Mouse (Mus musculus) cerebellum, postnatal 25 days (tissue): ENCODE data around the gene Chmp2a.
A peak's percentile ranks its signal among the peaks of the same experiment; 100 is the strongest.

Experiments used
- DNase-seq, 2 experiments: peaks; one replicate each; pipeline ENCODE4 v3.0.0; 2021; ENCODE audit warnings: mixed read lengths in 2 of 2

Gene Chmp2a

GRCm38 (mm10) chr7:13033451-13034147, 1.0 kb downstream of the Chmp2a start:
- peak in 1 of 2 experiments; percentile 21 for DNase-seq

- peak in 1 of 2 experiments; percentile 9 for DNase-seq
These were observed 2.1 kb downstream of the Chmp2a start for GRCm38 (mm10) chr7:13032541-13032940.

DNA sequence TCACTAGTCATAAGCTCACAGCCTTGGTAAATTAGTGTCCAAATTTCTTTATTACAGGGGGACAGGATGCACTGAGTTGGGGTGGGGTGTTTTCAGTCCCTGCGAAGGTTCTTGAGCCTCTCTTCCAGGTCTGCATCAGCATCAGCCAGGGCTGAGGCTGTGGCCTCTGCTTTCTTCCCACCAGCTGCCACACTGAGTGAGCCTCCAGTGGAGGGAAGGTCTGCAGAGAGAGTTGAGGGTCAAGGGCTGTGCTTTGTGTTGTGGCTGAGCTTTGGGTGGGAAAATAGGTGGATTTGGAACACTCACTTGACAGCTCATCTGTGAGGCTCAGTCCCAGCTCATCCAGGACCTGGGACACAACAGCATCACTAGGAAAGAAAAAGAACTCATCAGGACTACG, 2.6 kb downstream of the Chmp2a start:
- DNase-seq: no peak

DNA sequence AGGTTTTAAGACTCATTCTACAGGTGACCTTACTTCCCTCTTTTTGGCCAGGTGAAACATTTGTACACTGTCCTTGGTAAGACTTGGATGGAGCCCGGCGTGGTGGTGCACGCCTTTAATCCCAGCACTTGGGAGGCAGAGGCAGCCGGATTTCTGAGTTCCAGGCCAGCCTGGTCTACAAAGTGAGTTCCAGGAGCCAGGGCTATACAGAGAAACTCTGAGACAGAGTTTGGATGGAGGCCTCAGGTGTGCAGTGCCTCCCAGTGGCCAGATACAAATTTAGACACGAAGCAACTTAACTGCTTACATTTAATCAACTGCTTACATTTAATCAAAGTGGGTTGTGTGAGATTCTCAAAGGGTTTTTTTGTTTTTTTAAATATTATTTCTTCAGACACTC, 3.5 kb downstream of the Chmp2a start:
- DNase-seq: peak; percentile 18 to 45

- DNase-seq: no peak
These were observed 5.6 kb downstream of the Chmp2a start for GRCm38 (mm10) chr7:13028986-13029385.

- no peak for DNase-seq
These were observed 9.0 kb downstream of the Chmp2a start for GRCm38 (mm10) chr7:13025511-13026112.

DNA sequence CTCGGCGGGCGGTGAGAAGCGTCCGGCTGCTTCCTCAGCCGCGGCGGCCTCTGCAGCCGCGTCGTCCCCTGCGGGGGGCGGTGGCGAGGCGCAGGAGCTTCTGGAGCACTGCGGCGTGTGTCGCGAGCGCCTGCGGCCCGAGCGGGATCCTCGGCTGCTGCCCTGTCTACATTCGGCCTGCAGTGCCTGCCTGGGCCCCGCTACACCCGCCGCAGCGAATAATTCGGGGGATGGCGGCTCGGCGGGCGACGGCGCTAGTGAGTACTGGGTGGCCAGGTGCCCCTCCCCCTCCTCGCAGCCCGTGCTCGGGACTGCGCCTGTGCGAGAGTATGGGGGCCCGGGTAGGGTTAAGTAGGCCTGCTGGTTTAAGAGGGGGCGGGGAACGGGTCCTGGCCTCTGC, 9.8 kb downstream of the Chmp2a start:
- DNase-seq: peak; percentile 83 to 91

- peak; percentile 97 to 99 for DNase-seq
These were observed 10.5 kb downstream of the Chmp2a start for GRCm38 (mm10) chr7:13023928-13024731.

GRCm38 (mm10) chr7:13022773-13023535, 11.7 kb downstream of the Chmp2a start:
- DNase-seq: peak; percentile 38 to 64

- DNase-seq: no peak
These were observed 19.4 kb downstream of the Chmp2a start for GRCm38 (mm10) chr7:13015217-13015616.

- no peak for DNase-seq
These were observed 20.2 kb downstream of the Chmp2a start for GRCm38 (mm10) chr7:13014275-13014839.

GRCm38 (mm10) chr7:13013671-13014070, 20.9 kb downstream of the Chmp2a start:
- no peak for DNase-seq

DNA sequence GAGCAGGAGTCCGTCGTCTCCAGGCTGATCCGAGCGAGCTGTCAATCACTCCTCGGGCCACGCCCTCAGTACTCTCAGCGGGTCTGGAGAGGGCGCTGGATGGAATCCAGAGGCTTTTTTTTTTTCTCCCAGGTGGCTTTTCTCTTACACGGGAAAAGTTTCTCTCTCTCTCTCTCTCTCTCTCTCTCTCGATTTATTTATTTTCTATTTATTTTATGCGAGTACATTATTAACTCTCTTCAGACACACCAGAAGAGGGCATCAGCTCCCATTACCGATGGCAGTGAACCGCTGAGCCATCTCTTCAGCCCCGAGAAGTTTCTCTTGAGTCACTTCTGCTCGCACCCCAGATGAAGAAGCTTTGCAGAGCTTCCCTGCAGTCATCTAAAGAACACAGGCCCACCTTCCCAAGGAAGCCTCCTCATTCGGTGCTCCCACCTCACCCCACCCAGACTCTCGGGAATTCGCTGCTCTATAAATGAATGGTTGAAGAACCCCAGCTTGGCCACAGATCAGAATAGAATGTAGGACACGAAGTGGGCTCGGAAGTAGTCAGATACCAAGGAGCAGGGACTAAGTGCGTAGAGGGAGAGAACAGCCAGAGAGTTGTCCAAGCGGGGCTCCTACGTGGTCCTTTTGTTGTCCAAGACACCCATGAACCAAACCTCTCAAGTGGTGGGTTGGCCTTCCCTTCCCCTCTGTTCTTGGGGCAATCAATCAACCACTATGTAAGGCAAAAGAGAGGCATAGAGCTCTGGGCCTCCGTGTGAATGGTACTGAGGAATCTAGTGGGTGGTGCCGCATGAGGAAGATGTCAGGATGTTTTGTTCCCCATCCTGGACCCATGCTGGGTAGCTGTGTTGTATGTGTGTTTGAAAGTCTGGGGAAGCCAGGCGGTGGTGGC, 24.4 kb downstream of the Chmp2a start, which contains the start of gene Zbtb45:
Zbtb45 (minus strand) TSS at position 30 of the 904 bp plus-strand sequence.
- DNase-seq: peak in 1 of 2 experiments; percentile 34

DNA sequence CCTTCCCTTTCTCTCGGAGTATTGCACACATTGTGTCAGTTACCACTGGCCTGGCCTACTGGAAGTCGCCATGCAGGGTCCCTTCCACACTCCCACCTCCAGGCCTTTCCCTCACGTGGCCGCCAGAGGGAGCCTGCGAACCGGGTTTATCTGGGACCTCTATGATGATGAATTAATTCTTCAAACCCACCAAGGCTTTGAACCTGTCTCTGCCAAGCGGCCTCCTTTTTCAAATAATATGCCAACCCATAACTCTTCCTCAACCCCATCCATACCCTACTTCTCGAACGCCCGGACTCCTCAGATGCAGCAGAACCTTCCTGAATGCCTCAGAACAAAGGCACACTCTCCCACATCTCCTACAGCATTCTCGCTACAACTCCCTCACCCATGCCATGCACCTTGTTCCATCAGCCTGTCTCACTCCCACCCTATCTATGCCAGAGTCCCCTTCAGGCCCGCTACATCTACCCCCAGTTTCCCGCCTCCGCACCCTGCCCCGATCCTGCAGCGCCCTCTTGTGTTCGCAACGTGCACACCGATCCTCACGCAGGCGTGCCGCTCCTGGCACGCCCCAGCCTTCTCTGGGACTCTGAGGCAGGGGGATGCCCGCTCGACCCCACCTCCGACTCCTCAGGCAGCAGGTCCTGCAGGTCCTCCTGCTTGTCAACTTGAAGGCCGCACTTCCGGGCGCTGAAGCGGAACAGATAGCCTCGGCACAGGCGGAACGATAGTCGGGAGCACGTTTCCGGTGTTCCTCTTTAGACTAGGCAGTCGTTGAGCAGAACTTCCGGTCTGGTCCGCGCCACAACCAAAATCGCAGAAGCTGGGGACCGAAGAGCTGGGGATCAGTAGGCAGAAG, 25.2 kb downstream of the Chmp2a start:
- peak; percentile 93 to 95 for DNase-seq

DNA sequence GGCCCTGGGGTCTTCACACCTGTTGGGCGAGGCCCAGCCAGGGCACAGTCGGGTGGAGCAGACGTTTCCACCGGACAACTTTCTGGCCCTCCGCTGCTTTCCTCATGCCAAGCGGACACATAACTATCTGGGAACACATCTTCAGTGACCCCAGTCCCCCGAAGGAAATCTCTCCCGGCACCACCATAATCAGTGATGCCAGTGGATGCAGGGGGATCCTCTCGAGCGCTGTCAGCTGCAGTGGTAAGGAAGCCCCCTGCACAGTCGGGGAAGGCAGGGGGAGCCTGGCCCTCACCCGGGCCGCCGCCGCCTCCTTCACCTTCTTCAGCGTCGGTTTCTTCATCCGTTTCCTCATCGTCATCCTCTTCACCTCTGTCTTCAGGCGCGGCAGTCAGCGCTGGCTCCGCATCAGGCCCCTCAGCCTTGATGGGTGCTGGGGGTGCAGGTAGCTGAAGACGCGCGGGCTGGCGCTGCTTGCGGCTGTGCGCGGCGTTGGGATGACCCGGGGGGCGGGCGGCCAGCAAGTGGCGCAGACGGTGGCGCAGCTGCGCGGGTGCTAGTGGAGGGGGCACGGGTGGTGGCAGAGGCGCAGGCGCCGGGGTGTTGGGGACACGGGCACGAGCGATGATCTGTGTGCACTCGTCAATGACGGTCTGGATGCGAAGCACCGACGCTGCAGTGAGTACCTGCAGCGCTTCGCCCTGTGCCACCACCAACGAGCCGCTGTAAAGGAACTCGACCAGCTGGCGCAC, 27.1 kb downstream of the Chmp2a start:
- peak in 1 of 2 experiments; percentile 32 for DNase-seq

DNA sequence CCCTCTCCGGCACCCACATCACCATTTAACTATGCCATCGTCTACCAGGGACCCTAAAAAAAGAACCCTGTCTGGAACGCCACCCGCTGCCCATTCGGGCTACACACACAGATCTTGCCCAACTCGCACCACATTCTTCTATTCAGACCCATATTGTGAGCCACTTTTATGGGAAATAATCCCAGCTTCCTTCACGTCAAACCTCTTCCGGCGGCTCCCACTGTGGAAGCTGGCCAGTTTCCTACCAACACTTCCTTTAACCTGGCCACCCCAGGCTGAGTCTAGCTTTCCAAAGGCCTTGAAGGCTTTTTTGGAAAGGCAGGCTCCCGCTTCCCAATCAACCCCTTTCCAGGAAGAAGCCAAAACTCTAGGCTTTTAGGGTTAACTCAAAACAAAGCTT, 28.1 kb downstream of the Chmp2a start:
- no peak for DNase-seq

GRCm38 (mm10) chr7:13006011-13006410, 28.6 kb downstream of the Chmp2a start:
- peak; percentile 43 to 61 for DNase-seq

DNA sequence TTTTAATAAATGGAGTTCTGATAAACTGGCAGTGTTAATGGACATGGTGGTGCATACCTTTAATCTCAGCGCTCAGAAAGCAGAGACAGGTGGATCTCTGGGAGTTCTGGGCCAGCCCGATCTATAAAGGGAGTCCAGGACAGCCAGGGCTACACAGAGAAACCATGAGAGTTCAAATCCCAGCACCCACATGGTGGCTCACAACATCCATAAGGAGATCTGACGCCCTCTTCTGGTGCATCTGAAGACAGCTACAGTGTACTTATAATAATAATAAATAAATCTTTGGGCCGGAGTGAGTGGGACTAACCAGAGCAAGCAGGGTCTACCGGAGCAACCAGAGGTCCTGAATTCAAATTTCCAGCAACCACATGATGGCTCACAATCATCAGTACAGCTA, 31.2 kb downstream of the Chmp2a start:
- no peak for DNase-seq

GRCm38 (mm10) chr7:13001584-13001983, 33.0 kb downstream of the Chmp2a start:
- no peak for DNase-seq

- no peak for DNase-seq
These were observed 35.8 kb downstream of the Chmp2a start, which contains the start of gene Trim28 for GRCm38 (mm10) chr7:12998851-12999250. TSS of gene Trim28 (plus strand) at chr7:12999114.
